Mouse (Mus musculus) spleen, adult 18-20 months (tissue): ENCODE data around the gene Rabif.

ENCODE experiments used
- DNase-seq, 2 experiments: peaks; one replicate each; pipeline ENCODE4 v3.0.0; 2022; ENCODE audit warnings: mixed read lengths in 2 of 2

Rabif gene

GRCm38 (mm10) chr1:134555240-134555870 lies 60.9 kb downstream of the Rabif start:
- DNase-seq = no peak

- DNase-seq = peak; percentile 29 to 44
Observed at GRCm38 (mm10) chr1:134555871-134556670, 61.6 kb downstream of the Rabif start.

- peak; percentile 86 to 90 for DNase-seq
Observed at GRCm38 (mm10) chr1:134556671-134557218, 62.3 kb downstream of the Rabif start.
